Mouse (Mus musculus) erythroblast, embryonic 14.5 days (primary cell): ENCODE data around the gene Cluh.

Experiments
- GATA1 ChIP-seq: IDR thresholded peaks from 2 replicates; pipeline ENCODE4 v1.6.1; 2012; ENCODE audit warnings: low read length, inconsistent platforms, mixed read lengths
- TAL1 ChIP-seq: IDR thresholded peaks from 3 replicates; pipeline ENCODE4 v1.6.1; 2012; ENCODE audit warnings: low read length, inconsistent platforms, mixed read lengths

- TF ChIP-seq GATA1 (no peak), TAL1 (no peak)
Measured at GRCm38 (mm10) chr11:74637971-74638790, 11.1 kb upstream of the Cluh start.
